Mouse (Mus musculus): ENCODE measurements at regions not wholly inside any gene's neighbourhood (a gene's known extent, or its start where the extent isn't known, plus 50 kb on each side); places are given as distances from the start of the nearest gene placed in this dataset.

- TF ChIP-seq CTCF (IDR thresholded peaks at IDR 0.05; ENCODE audit: low read depth) (no peak), EP300 (IDR thresholded peaks at IDR 0.05; ENCODE audit: low read depth) (no peak)
Observed at GRCm38 (mm10) chr9:78847890-78848563, 232.7 kb downstream of the Cd109 start.

Data from heart, postnatal 0 days (tissue).